ENCODE assay signal across 16 mouse cellular contexts in the genomic region with DNA sequence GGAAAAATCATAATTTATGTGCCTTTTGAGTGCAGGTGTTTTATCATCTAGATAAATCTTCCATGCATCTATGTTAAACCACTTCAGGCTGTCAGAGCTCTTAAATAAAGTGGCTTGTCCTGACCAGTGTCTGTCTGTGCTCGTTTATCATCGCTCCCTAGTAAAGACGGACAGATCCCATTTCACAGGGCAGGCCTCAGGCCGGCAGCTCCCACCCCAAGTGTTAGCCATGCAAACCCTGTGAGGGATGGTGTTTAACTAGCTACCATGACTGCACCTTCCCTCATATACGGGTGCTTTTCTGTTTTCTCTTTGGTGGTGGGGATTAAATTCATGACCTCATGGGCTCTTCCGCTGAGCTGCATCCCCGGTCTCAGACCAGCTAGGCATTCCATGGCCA.
"Had no signal": no experiment of that assay in that cellular context is flagged by ENCODE, and none has a peak within 500 bp of the region (broad histone marks: within the 10 kb centered on the region; RNA-seq: fewer than 3 reads in every experiment).

No protein-coding gene starts in this region.

- DNase-seq: kidney, postnatal 14 days; lung, embryonic 14.5 days; lung, postnatal 10 days; lung, postnatal 4 days; retina, postnatal 1 day; right cerebral cortex, postnatal 4 days; spleen, adult 18-20 months; thymus, adult 18-20 months; thymus, postnatal 14 days had no signal

- H3K4me3 ChIP-seq: left cerebral cortex, adult 2 months; limb, embryonic 15.5 days; midbrain, embryonic 12.5 days; neural tube, embryonic 13.5 days had no signal

- ATAC-seq: inflammation-experienced regulatory T-cells, adult 6 months; intestine, postnatal 0 days; midbrain, embryonic 16.5 days had no signal

- H3K27me3 ChIP-seq: limb, embryonic 15.5 days had no signal

- H3K27ac ChIP-seq: left cerebral cortex, adult 2 months; limb, embryonic 15.5 days; midbrain, embryonic 12.5 days; neural tube, embryonic 13.5 days had no signal

- H3K9ac ChIP-seq: limb, embryonic 15.5 days; lung, embryonic 14.5 days; midbrain, embryonic 12.5 days; neural tube, embryonic 13.5 days had no signal

- H3K9me3 ChIP-seq: limb, embryonic 15.5 days; midbrain, embryonic 12.5 days; neural tube, embryonic 13.5 days had no signal

- H3K4me2 ChIP-seq: limb, embryonic 15.5 days; lung, embryonic 14.5 days; midbrain, embryonic 12.5 days; neural tube, embryonic 13.5 days had no signal

- H3K36me3 ChIP-seq: limb, embryonic 15.5 days; midbrain, embryonic 12.5 days; neural tube, embryonic 13.5 days had no signal
